Mouse (Mus musculus) urinary bladder, postnatal 36 days (tissue): ENCODE measurements around the gene Srebf1.

Experiments
- DNase-seq, 2 experiments: peaks; one replicate each; pipeline ENCODE4 v3.0.0; 2022; ENCODE audit warnings: low spot score in 2 of 2, mixed read lengths in 1 of 2

The Srebf1 gene

DNA sequence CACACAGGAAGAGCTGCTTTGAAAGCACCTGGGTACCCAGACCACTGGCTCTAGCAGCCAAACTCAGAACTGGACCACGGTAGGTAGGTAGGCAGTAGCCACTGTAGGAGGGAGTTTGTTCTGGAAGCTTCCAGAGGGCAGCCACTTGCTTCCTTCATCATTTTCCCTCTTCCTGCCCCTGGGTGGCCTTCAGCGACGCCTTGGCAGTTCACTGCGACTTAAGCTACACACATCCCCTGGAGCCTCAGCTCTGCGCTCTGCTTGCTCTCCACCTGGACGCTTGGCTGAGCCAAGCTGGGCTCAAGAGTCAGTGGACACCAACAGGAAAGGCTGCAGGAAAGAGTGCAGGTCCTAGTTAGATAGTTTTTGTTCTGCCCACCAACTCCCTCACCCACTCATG, 44.4 kb downstream of the Srebf1 start:
- no peak for DNase-seq

GRCm38 (mm10) chr11:60176975-60177657, 45.3 kb downstream of the Srebf1 start:
- no peak for DNase-seq

DNA sequence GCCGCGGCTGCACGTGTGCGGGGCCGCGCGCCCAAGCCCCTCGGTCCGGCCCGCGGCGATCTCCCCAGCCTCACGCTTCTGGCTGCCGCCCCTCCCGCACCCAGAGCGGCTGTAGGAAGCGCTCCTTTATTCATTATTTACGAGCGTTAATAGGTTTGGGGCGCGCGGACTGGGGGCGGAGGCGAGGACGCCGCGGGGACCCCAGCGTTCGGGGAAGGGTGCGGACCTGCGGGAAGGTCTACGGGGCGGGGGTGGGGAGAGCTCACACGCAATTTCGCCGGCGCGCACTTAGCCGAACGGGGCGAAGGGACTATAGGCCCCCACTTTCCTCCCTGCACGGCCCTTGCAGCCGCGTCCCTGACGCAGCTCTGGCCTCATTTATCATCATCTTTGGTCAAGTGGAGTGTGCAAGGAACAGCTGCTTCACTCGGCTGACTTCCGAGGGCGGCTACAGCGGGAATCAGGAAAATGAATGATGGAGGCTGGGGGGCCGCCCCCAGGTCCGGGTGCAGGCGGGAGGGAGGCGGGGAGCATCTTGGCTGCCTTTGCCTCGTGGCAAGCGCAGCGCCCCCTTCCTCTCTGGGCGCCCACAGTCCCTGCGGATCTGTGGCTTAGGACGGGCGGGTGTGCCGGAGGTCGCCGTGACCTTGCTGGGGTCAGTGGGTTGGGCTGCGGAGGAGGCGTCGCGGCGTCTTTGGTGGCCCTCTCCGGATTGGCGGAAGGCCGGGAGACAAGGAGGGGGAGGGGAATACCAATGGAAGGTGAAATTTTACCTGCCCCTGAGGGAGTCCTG, 46.0 kb downstream of the Srebf1 start:
- peak in 1 of 2 experiments; percentile 57 for DNase-seq

GRCm38 (mm10) chr11:60175371-60176181, 46.8 kb downstream of the Srebf1 start:
- peak in 1 of 2 experiments; percentile 47 for DNase-seq

DNA sequence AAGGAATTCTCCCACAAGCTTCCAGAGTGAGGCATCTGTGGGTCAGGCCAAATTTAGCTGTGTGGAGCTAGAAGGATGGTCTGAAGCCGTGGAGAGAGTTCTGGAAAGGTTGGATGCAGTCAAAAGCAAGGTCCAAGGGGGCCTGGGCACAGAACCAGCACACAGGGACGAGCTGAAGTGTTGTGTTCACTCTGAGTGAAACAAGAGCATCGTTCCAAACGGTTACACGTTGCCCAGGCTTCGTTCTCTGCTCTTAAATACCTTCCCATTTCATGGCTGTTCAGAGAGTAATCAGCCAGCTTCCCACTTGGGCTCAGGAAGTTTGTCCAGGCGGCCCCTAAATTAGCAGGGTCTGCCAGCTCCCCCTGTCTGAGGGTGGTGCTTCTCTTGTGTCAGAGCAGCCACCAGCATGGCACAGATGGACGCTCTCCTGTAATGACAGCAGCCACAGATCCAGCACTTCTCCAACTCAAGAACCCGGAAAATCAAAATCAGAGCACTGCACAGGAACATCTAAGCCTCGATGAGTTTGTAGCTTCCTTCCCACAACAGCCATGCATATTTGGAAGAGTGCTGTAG, 48.7 kb downstream of the Srebf1 start:
- no peak for DNase-seq

DNA sequence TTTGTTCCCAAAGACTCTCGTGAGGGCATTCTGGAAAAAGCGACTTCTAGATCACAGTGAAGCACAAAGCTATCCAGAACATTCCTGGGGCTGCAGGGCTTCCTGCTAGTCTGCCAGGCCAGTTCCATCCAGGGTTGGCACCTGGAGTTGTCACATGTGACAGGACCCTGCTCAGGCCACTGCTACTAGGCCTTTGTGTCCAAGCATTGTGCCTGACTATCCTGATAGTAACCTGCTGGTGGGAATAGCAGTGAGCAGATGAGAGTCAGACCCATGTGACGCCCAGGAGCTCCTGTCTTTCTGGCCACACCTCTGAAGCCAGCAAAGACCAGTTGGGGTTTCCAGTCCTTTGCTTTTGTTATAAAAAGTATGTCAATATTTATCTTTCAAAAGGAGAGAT, 50.3 kb downstream of the Srebf1 start:
- no peak for DNase-seq

DNA sequence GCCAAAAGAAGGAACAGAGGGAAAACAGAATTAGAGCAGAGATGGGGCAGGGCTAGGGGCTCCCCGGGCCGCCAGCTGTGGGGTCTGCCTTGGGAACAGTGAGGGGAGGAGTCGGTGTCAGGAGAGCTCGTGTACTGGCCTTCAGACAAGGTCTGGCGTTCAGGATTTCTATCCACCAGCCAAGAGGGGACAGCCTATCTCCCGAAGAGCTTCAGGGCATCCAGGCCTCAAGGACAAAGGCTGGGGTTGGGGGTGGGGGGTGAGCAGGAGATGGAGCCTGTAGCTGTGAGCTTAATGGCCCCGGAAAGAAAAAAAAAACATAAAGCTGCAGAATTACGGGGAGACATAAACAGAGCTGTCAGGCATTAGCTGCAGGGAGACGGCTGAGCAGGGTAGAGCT, 53.6 kb downstream of the Srebf1 start:
- DNase-seq, result no peak

DNA sequence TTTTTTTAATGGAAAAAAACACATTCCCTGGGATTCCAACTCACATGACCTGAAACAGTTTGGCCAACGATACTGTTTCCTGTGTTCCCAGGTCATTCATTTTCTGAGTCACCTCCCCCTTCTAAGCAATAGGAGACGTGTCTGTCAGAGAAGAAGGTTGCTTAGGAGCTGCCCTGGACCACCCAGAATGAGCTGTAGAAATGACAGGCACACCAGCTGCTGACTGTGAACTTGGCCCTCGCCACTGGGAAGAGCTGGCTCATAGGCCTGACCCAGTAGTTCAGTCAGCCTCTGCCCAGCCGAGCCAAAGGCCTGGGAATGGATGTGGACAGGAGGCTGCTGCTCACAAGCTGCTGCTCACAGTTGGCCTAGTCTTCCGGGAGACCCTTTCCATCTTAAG, 57.3 kb downstream of the Srebf1 start:
- no peak for DNase-seq

DNA sequence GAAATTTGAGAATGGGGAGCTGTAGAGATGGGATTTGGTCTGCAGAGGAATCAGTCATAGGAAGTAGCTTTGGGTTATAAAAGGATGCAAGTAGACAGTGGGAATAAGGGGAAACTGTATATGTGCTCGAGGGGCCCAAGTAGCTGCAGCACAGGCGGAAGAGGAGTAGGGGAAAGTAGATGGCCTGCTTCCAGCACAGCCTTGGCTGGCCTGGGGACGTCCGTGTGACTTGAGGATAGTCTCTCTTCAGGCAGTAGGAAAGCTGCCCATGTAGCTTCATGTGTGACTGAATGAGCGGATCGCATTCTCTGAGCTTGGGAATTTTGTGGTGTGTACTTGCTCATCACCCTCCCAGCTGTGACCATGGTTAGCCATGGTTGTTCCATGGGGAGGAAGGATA, 57.9 kb downstream of the Srebf1 start:
- DNase-seq, result no peak

GRCm38 (mm10) chr11:60163362-60163761, 59.0 kb downstream of the Srebf1 start:
- DNase-seq, result no peak

DNA sequence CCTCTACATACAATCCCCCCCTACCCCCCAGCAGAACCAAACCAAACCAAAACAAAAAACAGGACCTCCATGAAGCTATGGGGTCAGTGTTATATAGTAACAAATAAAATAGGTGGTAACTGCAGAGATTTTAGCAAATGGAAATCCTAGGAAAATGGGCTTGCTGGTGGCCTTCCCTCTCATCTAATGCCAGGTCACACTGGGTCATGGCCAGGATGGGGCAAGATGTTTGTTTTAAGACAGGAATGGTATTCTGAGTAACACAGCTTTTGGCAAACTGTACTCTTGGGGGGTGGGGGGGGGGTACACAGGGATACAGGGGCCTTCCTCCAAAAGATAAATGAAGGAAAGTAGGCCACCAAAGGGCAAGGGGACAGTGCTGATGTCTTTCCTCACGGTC, 59.8 kb downstream of the Srebf1 start:
- DNase-seq, result no peak

- no peak for DNase-seq
Observed at GRCm38 (mm10) chr11:60161146-60161874, 61.1 kb downstream of the Srebf1 start.

DNA sequence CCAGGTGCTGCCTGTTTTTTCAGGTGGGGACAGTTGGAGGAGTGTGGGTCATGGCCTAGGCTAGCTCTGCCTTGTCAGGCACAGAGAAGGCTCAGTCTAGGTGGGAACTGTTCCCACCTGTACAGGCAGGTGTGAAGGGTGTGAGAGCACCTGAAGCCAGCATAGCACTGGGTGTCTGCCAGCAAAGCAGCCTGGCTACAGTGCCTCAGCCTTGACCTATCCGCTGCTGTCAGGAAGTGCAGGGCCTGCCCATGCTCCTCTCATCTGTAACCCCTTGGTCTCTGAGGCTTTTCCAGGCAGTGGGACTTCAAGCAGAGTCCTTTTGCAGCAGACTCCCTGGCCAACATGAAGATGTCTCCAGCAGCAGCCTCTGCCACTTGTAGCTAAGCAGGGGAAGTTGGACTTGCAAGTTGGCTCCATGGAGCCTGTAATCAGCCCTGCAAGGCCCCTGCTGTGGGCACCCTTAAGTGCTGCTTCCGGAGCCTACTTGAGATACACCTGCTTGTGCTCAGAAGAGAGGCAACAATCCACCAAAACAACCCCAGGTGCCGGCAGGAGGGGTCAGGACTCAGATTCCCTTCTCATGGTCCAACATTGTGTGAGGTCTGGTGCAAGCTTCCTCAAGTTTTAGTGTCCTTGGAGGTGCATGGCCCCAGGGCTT, 61.8 kb downstream of the Srebf1 start:
- DNase-seq, result no peak

- DNase-seq, result no peak
Observed at GRCm38 (mm10) chr11:60159955-60160354, 62.4 kb downstream of the Srebf1 start.

DNA sequence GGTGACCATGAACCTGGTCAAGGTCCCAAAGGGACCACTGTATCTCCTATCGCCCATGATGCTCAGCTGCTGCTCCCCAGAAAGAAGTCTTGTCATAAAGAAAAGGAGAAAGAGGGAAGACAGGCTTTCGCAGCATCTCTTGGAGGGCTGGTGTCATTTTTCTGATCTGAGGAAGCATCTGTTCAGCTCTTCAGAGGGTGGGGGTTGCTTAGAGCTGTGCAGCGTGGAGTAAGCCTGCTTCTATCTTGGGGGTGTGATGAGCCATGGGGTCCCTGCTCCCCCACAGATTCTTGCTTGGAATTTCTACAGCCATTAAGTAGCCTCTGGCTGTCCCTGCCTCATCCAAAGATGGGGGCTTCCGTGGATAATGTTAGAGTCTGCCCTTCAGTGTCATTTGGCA, 64.1 kb downstream of the Srebf1 start:
- no peak for DNase-seq

DNA sequence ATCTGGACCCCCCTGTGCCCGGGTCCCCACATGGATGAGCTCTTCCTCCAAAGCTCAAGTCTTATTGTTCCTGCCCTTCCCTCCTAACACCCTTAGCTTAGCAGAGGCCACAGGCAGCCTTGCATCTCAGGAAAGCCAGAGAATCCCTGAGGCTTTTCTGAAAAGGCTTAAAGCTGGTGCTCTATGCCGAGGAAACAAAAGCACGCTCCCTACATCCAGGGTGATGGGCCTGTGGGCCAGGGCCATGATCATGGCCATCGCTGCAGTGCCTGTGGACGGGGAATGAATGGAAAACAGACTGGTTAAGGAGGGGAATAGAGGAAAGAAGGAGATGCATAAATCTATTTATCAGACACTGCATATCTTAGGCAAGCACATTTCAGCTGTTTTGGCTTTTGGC, 66.7 kb downstream of the Srebf1 start:
- DNase-seq, result no peak

DNA sequence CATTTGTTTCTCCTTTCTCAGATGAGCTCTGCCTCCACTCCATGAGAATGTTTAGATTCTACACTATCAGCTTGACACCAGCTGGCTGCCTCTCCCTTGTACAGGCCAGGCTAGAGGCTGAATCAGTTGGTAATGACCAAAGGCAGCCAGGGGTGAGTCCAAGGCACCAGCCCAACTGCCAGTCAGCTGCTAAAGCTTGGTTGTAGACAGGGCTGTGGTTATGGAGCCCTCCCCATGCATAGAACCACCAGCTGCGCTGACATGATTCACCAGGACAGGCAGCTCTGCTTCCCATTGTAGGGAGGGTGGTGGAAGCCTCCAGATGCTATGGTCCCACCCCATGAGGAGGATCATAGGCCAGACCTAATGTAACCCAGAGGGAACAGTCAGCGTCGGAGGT, 68.4 kb downstream of the Srebf1 start:
- no peak for DNase-seq

- DNase-seq, result no peak
Observed at GRCm38 (mm10) chr11:60152339-60152738, 70.0 kb downstream of the Srebf1 start.

GRCm38 (mm10) chr11:60150677-60151076, 71.7 kb downstream of the Srebf1 start:
- DNase-seq, result no peak
